Mouse (Mus musculus) kidney, adult 8-10 months (tissue): ENCODE results near the gene Boll.
A peak's percentile ranks its signal among the peaks of the same experiment; 100 is the strongest.
"Not testable (repeated sequence)": the region's sequence is repeated elsewhere in the genome, so short reads cannot be mapped to it uniquely, and the experiment has no call there.

Experiments
- DNase-seq, 2 experiments: peaks; one replicate each; pipeline ENCODE4 v3.0.0; 2022

Boll gene

DNA sequence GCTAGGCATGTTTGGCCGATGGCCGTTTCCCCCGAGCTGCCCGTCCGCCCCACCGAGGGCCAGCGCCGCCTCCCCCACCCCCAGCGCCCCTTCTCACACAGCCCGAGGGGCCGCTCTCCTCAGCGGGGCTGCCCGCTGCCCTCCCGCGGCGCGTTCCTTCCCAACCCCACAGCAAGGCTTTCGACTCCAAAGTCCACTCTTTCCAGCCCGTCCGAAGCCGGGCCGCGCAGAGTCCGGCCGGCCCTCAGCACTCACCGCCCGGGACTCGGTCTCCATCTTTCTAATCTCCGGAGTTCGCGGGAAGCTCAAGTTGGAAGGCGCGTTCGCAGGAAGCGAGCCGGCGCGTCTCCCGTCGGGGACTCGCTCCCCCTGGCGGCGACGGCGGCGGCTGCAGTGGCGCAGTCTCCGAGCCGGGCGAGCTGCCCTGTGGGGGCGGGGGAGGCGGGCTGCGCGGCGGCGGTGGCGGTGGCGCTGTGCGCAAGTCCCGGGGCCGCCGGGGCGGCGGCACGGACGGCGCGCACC, at the start of gene Boll:
Gene Boll, minus strand, starts transcription at position 426 of the 522 bp plus-strand sequence.
- DNase-seq = peak; percentile 55 to 77

DNA sequence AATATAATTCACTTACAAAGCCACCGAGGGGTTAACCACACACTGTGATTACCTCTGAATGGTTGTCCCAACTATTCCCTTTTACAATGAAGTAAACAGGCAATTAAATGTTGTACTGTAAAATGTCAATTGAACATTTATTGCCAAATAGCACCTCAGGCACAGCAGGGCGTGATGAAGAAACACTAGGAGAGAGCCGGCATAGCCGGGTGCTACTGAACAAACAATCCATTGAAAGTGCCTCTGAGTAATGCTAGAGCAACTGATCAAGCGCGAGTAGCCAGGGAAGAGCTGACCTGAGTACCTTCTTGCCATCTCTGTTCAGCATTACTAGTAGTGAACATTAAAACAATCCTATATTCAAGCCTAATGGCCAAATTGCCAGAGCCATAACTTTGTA, 49.3 kb upstream of the Boll start:
- DNase-seq = no peak

DNA sequence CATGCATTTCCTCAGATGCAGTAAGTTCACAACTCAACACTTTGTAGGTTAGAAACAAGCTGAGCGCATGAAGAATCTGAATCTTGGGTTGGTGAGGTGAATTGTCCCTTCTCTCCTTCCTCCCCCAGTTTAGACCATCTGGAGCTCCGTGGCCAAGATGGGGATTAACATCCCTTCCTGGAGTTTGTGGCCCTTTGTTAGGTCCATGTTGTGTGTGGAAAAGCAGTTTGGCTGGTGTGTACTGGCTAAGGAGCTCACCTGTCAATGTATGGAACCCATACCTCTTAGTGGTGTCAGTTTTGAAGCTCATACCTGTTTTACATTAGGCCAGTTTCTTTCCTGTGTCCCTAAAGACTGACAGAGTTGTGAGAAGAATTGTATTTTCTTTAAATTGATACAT, 47.8 kb upstream of the Boll start:
- DNase-seq = no peak

GRCm38 (mm10) chr1:55410670-55411069, 47.4 kb upstream of the Boll start:
- no peak for DNase-seq

DNA sequence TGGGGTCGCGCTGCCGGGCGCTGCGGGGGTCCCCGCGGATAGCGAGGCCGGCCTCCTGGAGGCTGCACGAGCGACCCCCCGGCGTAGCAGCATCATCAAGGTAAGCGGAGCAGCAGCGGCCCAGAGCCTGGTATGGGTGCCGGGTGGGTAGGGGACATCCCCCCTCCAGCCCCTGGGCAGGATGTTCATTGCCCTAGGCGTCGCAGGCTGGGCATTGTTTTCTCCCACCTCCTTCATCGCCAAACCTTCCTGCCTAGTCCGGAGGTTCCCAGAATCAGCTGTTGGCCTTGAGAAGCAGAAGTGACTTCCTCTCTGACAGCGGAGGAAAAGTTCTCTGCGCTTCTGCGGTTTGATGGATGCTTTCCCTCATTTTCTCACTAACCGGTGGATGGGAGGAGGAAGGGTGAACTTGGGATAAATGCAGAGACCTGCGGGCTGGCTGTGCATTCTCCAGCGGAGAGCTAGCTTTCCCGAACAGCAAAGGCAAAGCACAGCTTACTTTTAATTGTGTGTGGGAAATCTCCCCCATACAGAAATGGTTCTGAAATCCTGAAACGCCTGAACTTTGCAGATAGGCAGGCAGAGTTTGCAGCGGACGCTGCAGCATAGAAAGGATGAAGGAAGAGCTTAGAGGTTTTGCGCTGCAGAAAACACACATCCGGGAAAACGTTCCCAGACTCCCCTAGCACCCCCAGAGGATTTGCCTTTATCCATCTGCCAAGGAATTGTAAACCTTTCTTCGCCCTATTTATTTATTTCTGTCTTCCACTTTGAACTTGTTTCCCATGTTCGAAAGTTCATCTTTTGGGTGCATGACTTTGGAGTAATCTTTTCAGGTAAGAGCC, 43.5 kb upstream of the Boll start:
- peak; percentile 12 to 18 for DNase-seq

DNA sequence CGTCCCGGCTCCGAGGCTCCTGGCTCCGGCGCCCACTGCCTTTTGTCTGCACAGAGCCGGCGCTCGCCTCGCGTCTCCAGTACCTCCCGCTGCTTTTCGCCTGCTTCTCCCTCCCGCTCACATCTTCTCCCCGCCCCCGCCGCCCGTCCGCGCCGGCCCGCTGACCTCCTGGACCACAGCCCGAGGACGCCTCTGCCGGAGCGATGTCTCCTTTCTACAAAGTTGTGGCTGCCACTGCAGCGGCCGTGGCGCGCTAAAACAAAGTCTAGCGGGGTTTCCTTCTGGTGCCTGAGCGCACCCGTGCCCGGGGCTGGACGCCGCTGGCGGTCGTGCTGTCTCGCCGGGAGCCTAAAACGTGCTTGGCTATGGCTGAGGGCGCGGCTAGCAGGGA, 42.7 kb upstream of the Boll start:
- peak; percentile 75 to 84 for DNase-seq

- peak; percentile 97 for DNase-seq
Observed at GRCm38 (mm10) chr1:55405272-55406022, 42.2 kb upstream of the Boll start, which contains the start of gene Plcl1. Plcl1 (plus strand) TSS chr1:55405921.

DNA sequence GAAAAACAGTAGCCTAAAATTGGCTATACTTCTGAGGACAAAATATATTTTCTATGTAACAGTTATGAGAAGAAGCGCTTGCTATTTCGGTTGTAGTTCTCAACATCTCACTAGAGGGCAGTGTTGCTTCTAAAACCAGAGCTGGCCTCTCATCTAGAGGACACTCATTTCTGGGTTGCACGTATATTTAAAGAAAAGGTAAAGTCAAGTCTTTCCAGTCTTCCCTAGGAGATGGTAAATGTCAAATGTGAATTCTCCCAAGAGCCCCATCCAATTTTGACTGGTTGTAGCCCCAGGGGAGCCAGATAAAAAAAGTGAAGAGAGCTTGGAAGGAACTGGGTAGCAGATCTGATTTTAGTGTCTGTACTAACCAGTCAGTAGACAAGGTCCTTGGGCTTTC, 41.2 kb upstream of the Boll start:
- DNase-seq = peak; percentile 61 to 70

DNA sequence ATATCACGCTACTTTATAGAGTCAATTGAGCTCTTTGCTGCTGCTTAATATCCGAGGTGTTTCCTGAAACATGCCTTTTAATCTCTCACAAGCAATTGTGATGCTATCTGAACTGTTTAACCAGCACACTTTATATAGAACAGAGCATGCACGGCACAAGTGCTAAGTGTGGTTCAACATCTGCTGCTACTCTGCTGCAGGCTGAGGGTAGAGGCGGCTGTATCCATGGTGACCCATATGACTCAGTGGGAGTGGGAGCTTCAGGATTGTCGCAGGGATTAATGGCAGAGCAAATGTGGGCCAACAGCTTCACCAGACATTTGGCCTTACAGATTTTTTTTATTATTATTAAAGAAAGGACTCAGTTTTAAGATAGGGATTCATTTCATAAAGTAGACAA, 36.6 kb upstream of the Boll start:
- DNase-seq = no peak

- peak; percentile 67 to 83 for DNase-seq
Observed at GRCm38 (mm10) chr1:55383114-55383773, 20.0 kb upstream of the Boll start.

DNA sequence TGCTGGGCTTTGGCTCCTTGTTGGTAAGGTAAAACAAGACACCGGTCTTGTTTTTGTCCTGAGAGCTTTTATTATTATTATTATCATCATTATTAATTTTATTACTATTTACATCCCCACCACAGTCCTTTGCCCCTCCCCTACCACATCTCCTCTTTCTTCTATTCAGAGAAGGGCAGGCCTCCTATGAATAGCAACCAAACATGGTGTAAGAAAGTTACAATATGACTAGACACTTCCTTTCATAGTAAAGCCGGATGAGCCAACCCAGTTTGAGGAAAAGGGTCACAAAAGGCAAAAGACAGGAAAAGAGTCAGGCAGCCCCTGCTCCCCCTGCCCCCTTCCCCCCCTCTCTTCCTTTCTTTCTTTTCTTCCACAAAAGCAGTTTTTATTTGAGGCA, 17.3 kb upstream of the Boll start:
- DNase-seq = no peak

DNA sequence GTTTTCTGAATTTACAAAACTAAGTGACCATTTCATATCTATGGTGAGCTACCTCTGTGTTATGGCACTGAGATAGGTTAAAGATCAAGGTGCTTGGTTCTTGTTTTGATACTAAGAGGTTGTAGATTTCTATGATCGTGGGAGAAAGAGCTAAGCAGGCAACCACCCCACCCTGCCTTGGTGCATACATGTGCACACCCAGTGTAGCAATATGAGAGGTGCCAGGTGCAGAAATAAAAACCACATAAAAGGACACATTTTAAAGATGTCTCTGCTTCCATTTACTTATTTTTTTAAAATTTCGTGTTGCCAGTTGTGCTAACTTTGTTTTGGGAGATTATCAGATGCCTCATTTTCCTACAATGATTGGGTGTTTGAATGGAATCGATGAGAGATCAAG, 9.4 kb upstream of the Boll start:
- no peak for DNase-seq

DNA sequence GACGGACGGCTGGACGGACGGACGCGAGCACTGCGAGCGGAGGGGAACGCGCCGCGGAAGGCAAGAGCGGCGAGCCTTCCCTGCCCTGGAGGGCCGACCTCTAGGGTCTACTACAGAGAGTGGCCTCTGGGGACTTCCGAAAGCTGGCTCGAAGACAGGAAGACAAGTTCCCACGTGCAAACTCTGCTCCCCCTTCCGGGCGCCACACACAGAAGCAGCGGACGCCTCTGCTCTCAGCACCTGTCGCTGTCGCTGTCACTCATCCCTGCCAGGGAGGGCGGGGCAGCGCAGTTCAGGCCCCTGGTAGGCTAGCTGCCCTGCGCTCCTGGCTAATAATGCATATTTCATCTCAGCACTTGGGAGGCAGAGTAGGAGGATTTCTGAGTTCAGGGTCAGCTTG, 317 bp upstream of the Boll start:
- peak; percentile 34 to 61 for DNase-seq

GRCm38 (mm10) chr1:55362634-55363033, 635 bp downstream of the Boll start:
- DNase-seq = no peak

DNA sequence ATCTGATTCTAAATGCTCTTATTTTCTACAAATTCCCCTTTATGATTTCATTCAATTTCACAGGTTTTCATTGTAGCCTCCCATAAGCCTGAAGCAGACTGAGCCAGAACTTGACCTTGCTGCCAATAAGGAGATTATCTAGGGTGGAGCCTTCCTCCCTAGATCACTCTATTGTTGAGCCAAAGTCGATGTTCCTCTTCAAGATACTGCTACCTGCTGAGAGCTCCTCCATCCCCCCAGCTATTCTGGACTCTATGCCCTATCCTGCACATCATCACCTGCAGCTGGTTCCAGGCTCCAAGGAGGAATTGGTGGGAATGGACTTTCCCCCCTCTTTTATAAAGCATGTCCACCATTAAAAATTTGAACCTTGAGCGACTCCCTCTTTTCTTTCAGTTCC, 11.4 kb downstream of the Boll start:
- not testable (repeated sequence) for DNase-seq

- peak in 1 of 2 experiments; percentile 60 for DNase-seq
Observed at GRCm38 (mm10) chr1:55325496-55325895, 37.8 kb downstream of the Boll start.

GRCm38 (mm10) chr1:55301077-55301476, 62.2 kb downstream of the Boll start:
- DNase-seq = peak in 1 of 2 experiments; percentile 2

DNA sequence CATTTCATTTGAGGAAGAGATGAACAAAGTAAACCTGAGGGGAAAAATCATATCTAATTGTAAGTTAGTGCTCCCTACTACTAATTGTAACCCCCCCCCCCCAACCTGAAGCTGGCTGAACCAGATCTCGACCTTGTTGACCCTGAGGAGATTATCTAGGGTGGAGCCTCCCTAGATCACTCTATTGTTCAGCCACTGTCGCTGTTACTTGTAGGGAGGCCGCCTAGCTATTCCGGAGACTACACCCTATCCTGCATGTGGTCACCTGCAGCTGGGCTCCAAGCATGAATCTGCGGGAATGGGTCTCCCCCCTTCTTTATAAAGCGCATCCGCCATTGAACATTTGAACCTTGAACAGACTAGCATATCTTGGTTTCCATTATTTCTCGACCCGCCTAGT, 84.2 kb downstream of the Boll start:
- DNase-seq = no peak

- no peak for DNase-seq
Observed at GRCm38 (mm10) chr1:55265447-55265846, 97.8 kb downstream of the Boll start.

DNA sequence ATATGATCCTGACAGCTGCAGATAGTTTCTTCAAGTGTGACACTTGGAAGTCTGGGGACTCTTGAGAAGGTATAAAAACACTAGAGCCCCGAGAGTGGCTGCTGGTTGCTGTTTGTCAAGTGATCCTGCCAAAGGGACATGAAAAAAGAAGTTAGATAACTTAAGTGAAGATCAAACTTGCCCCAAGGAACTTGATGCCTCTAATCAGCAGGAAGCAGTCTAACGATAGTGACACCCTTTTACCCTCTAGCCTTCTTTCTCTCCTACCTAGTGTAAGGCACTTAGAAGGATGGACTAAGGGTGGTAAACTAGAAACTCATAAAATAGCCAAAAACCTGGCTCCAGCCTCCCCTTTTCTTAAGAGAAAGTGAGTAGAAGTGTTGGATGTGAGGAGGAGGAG, 98.9 kb downstream of the Boll start:
- DNase-seq = no peak

GRCm38 (mm10) chr1:55246374-55246773, 116.9 kb downstream of the Boll start:
- DNase-seq = no peak

DNA sequence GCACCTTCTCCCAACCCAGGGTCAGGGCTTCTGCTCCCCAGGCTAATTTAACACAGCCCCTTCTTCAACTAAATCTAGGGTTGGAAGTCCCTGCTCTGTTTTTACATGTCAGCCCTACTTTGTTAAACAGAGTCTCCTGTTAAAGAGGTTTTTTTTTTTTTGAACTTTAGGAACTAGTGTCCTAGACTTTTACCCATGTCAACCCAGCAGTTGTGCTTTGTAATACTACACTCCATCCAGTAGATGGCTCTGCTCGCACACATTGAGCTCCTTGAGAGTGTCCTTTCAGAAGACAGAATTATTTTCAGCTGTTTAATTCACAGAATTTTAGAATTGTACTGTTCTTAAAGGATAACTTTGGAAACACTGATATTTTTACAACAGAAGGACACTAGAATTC, 124.0 kb downstream of the Boll start:
- DNase-seq = peak in 1 of 2 experiments; percentile 24

GRCm38 (mm10) chr1:55238496-55238895, 124.8 kb downstream of the Boll start:
- no peak for DNase-seq
